Mouse (Mus musculus) embryonic fibroblast, embryonic 13.5 days (primary cell): Measurements from ENCODE around the gene Tmx1.

Experiments
- CTCF ChIP-seq: IDR thresholded peaks from 2 replicates; pipeline ENCODE4 v1.5.1; 2011; ENCODE audit warnings: mild to moderate bottlenecking, control low read depth, low read length, moderate library complexity, borderline replicate concordance; ENCODE audit not compliant: insufficient read depth
- POLR2A ChIP-seq: IDR thresholded peaks from 2 replicates; pipeline ENCODE4 v1.6.1; 2011; ENCODE audit warnings: low read depth, mild to moderate bottlenecking, control low read depth, low read length, moderate library complexity

DNA sequence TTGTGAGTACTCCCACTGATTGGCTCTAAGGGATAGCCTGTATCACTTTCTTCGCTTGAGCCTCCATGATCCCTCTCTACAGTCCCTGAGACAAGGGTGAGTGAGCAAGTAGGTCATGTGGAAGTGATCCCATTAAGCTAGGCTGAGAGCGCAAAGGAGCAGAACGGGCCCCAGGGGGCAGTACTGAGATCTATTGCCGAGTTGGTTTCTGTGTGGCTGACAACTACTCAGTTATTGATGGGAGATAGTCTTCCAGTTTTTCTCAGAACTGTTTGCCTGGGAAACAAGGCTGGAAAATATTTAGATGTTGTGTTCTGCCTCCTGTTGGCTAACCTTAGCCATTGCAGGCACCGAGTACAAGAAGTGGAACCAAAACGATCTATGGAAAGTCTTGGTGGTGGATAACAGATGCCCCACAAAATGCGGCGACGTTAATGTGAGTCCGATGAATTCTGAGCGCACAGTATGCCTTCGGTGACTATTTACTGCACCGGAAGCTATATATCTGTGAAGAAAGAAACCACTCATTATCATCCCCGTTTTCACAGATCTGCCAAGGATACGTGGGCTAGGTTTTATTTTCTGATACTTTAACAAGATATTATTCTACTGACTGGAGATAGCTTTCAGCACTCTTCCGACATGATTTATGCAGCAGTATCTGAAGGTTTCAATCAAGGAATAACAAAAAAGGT lies 24.8 kb downstream of the Tmx1 start:
- TF ChIP-seq POLR2A (no peak), CTCF (no peak)
